Mouse (Mus musculus): ENCODE data around the gene Inca1. TPM values are rescaled to one million over a fixed set of nuclear protein-coding genes. Genes with fewer than 3 reads are reported as not detected.
A peak's percentile ranks its signal among the peaks of the same experiment; 100 is the strongest.

Gene Inca1
- polyA plus RNA-seq, 1 experiment from 2014 or later: 0.75 TPM

DNA sequence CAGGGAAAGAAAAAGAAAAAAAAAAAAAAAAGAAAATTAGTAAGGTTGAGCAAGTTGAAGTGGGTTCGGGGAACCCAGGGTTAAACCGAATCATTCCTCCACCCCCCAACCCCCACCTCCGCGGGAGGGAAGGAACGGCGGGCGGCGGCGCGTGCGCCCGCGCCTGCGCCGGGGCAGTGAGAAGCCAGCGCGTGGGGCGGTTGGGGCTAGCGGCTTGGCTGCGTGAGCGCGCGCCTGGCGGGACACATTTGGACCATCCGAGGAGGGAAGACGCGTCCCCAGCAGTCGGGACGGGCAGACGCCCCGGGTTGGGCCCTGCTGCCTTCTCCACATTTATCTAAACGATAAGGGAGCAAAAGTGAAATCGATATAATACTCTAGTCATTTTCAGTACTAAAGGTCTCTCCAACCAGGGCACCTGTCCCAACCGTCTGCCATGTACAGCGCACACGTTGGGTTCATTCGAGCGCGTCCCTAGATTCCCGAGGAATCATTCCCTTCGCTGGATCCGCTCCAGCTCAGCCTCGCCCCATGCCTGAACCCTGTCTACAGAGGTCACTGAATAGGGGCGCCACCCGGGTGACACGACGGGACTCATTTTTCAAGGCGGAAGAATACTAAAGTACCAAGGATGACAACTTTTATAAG is 44.9 kb downstream of the Inca1 start:
- WGBS: under 1% methylated on average over 46 of the region's 48 CpGs
- peaks cover 54% of the 10 kb centered on the region for H3K4me1 ChIP-seq (replicated peaks)
- peak; percentile 60 for ATAC-seq (ENCODE audit: low read depth)

GRCm38 (mm10) chr11:70654198-70654922 is 45.6 kb downstream of the Inca1 start, which contains the start of gene Pfn1:
Gene Pfn1, minus strand, starts transcription at chr11:70654644.
- peak within 1 kb of the TSS; percentile 98 for H3K9ac ChIP-seq
- H3K27ac ChIP-seq (replicated peaks): peak within 1 kb of the TSS; percentile 98
- H3K4me2 ChIP-seq: peak within 1 kb of the TSS; percentile 92
- H3K36me3 ChIP-seq: peaks cover 35% of the 10 kb centered on the region
- peaks cover 54% of the 10 kb centered on the region for H3K4me1 ChIP-seq (replicated peaks)
- peak within 1 kb of the TSS; percentile 100 for H3K4me3 ChIP-seq
- no peaks in the 10 kb centered on the region for H3K27me3 ChIP-seq
- peak; percentile 64 for ATAC-seq (ENCODE audit: low read depth)
- WGBS: under 1% methylated on average over 56 of the region's 61 CpGs
- no peaks in the 10 kb centered on the region for H3K9me3 ChIP-seq

More for the DNA sequence above, 44.9 kb downstream of the Inca1 start:
- H3K27me3 ChIP-seq: no peaks in the 10 kb centered on the region
- H3K9ac ChIP-seq: peak overlapping the region; percentile 98
- no peaks in the 10 kb centered on the region for H3K9me3 ChIP-seq
- peak overlapping the region; percentile 100 for H3K4me3 ChIP-seq
- H3K27ac ChIP-seq (replicated peaks): peak overlapping the region; percentile 98
- peak overlapping the region; percentile 92 for H3K4me2 ChIP-seq
- H3K36me3 ChIP-seq: peaks cover 28% of the 10 kb centered on the region

- peak; percentile 54 for ATAC-seq (ENCODE audit: low read depth)
- H3K4me1 ChIP-seq (replicated peaks): peaks cover 62% of the 10 kb centered on the region
- no peaks in the 10 kb centered on the region for H3K27me3 ChIP-seq
- peak overlapping the region; percentile 92 for H3K4me2 ChIP-seq
- H3K27ac ChIP-seq (replicated peaks): peak overlapping the region; percentile 98
- no peaks in the 10 kb centered on the region for H3K9me3 ChIP-seq
- peak overlapping the region; percentile 100 for H3K4me3 ChIP-seq
- WGBS: under 1% methylated on average over 44 of the region's 63 CpGs
- H3K9ac ChIP-seq: peak overlapping the region; percentile 98
- H3K36me3 ChIP-seq: peaks cover 42% of the 10 kb centered on the region
Measured at GRCm38 (mm10) chr11:70653345-70654197, 46.4 kb downstream of the Inca1 start.

GRCm38 (mm10) chr11:70652884-70653344 is 47.0 kb downstream of the Inca1 start:
- H3K36me3 ChIP-seq: peaks cover 42% of the 10 kb centered on the region
- H3K9me3 ChIP-seq: no peaks in the 10 kb centered on the region
- 62% methylated on average over 6 of the region's 6 CpGs for WGBS
- H3K27me3 ChIP-seq: no peaks in the 10 kb centered on the region
- H3K27ac ChIP-seq (replicated peaks): peak overlapping the region; percentile 98
- H3K4me1 ChIP-seq (replicated peaks): peaks cover 69% of the 10 kb centered on the region
- peak overlapping the region; percentile 100 for H3K4me3 ChIP-seq
- no peak for ATAC-seq (ENCODE audit: low read depth)
- peak overlapping the region; percentile 98 for H3K9ac ChIP-seq
- peak overlapping the region; percentile 92 for H3K4me2 ChIP-seq

- 70% methylated on average over 12 of the region's 12 CpGs for WGBS
- H3K9ac ChIP-seq: peak overlapping the region; percentile 98
- peak overlapping the region; percentile 92 for H3K4me2 ChIP-seq
- H3K4me1 ChIP-seq (replicated peaks): peaks cover 72% of the 10 kb centered on the region
- no peaks in the 10 kb centered on the region for H3K27me3 ChIP-seq
- H3K27ac ChIP-seq (replicated peaks): no peak overlapping the region
- peak overlapping the region; percentile 100 for H3K4me3 ChIP-seq
- ATAC-seq (ENCODE audit: low read depth): no peak
- no peaks in the 10 kb centered on the region for H3K9me3 ChIP-seq
- H3K36me3 ChIP-seq: peaks cover 42% of the 10 kb centered on the region
Measured at GRCm38 (mm10) chr11:70652029-70652883, 47.7 kb downstream of the Inca1 start.

- ATAC-seq (ENCODE audit: low read depth): no peak
- Histone ChIP-seq H3K27ac (replicated peaks) (no peak overlapping the region), H3K9ac (no peak overlapping the region), H3K36me3 (peaks cover 42% of the 10 kb centered on the region), H3K4me2 (no peak overlapping the region), H3K27me3 (no peaks in the 10 kb centered on the region), H3K4me1 (replicated peaks) (peaks cover 64% of the 10 kb centered on the region), H3K9me3 (no peaks in the 10 kb centered on the region), H3K4me3 (no peak overlapping the region)
- WGBS: 84% methylated on average over 2 of the region's 2 CpGs
Measured at GRCm38 (mm10) chr11:70651391-70651790, 48.6 kb downstream of the Inca1 start.

GRCm38 (mm10) chr11:70650322-70651175 is 49.4 kb downstream of the Inca1 start:
- no peak overlapping the region for H3K9ac ChIP-seq
- H3K4me2 ChIP-seq: 0 out of 2 replicates have a peak overlapping the region, but pooled peaks have one; percentile 1
- ATAC-seq (ENCODE audit: low read depth): no peak
- no peaks in the 10 kb centered on the region for H3K9me3 ChIP-seq
- H3K27me3 ChIP-seq: no peaks in the 10 kb centered on the region
- WGBS: 78% methylated on average over 12 of the region's 12 CpGs
- H3K4me3 ChIP-seq: 0 out of 2 replicates have a peak overlapping the region, but pooled peaks have one; percentile 1
- H3K4me1 ChIP-seq (replicated peaks): peaks cover 64% of the 10 kb centered on the region
- peaks cover 44% of the 10 kb centered on the region for H3K36me3 ChIP-seq
- no peak overlapping the region for H3K27ac ChIP-seq (replicated peaks)

GRCm38 (mm10) chr11:70649185-70649734 is 50.7 kb downstream of the Inca1 start:
- H3K9me3 ChIP-seq: no peaks in the 10 kb centered on the region
- H3K4me3 ChIP-seq: peak overlapping the region; percentile 87; the same call in 1 of the 2 replicates
- no peak overlapping the region for H3K9ac ChIP-seq
- H3K27ac ChIP-seq (replicated peaks): no peak overlapping the region
- WGBS: 78% methylated on average over 8 of the region's 8 CpGs
- no peaks in the 10 kb centered on the region for H3K27me3 ChIP-seq
- no peak for ATAC-seq (ENCODE audit: low read depth)
- peaks cover 66% of the 10 kb centered on the region for H3K4me1 ChIP-seq (replicated peaks)
- H3K4me2 ChIP-seq: no peak overlapping the region; the same call in 1 of the 2 replicates
- H3K36me3 ChIP-seq: peaks cover 57% of the 10 kb centered on the region

DNA sequence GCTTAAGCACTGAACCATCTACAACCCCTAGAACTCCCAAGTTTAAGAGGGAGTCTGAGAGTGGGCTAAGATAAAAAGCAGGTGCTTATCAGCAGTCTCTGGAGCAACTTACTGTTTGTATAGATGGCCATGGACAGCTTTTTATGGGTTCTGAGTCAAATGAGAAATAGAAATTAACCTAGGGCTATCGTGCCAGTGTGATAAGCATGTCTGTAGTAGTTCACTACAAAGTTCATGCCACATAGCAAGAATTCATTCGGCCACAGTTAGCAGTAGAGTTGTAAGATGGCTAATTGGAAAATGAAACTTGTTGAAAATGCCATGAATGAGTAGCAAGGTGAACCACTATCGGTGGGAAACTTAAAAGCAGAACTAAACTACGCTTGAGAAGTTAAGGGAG is 51.4 kb downstream of the Inca1 start:
- Histone ChIP-seq H3K36me3 (peaks cover 64% of the 10 kb centered on the region), H3K27me3 (no peaks in the 10 kb centered on the region), H3K9ac (peak overlapping the region; percentile 93), H3K4me1 (replicated peaks) (peaks cover 65% of the 10 kb centered on the region), H3K4me3 (peak overlapping the region; percentile 87), H3K27ac (replicated peaks) (no peak overlapping the region), H3K4me2 (peak overlapping the region; percentile 100), H3K9me3 (no peaks in the 10 kb centered on the region)
- no peak for ATAC-seq (ENCODE audit: low read depth)
- WGBS: 90% methylated on average over 4 of the region's 4 CpGs

DNA sequence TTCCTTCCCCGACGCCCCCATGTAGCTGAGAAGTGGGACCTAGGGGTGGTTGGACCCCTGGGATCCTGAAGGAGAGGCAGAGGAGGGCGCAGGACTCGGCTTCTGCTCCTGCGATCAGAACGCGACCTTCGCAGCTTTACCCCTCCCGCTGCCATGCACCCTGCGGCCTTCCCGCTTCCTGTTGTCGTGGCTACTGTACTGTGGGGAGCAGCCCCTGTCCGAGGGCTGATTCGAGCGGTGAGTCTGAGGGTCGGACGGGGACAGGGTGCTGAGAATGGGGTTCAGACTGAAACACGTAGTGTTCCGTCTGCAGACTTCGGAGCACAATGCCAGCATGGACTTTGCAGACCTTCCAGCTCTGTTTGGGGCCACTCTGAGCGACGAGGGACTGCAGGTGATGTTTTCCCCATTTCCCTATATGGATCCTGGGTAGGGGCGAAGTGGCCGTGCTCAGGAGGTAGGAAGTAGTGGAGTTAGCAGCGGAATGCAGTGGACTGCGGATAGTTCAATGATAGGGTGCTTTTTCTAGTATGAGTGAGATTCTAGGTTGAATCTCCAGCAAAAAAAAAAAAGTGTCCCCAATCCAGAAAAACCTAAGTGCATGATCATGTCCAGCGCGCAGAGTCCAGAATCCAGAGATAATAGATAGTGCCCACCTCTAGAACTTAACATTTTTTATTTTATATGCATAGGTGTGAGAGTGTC is 52.1 kb downstream of the Inca1 start:
- no peaks in the 10 kb centered on the region for H3K27me3 ChIP-seq
- peak overlapping the region; percentile 87 for H3K4me3 ChIP-seq
- WGBS: 4% methylated on average over 28 of the region's 28 CpGs
- ATAC-seq (ENCODE audit: low read depth): peak; percentile 19
- H3K9ac ChIP-seq: peak overlapping the region; percentile 93
- H3K4me2 ChIP-seq: peak overlapping the region; percentile 100
- H3K36me3 ChIP-seq: peaks cover 71% of the 10 kb centered on the region
- H3K27ac ChIP-seq (replicated peaks): peak overlapping the region; percentile 94
- peaks cover 59% of the 10 kb centered on the region for H3K4me1 ChIP-seq (replicated peaks)
- H3K9me3 ChIP-seq: no peaks in the 10 kb centered on the region

Data from neural tube, embryonic 13.5 days (tissue).